Mouse (Mus musculus) heart, embryonic 11.5 days (tissue): ENCODE measurements around the gene Fcor. TPM values are rescaled to one million over a fixed set of nuclear protein-coding genes. Genes with fewer than 3 reads are reported as not detected.

ENCODE experiments used
- ATAC-seq: fragments of 200-750 bp; cut with Nextera tagmentation; replicated peaks from 2 replicates; pipeline ENCODE4 v1.8.0; 2017; ENCODE audit warnings: moderate library complexity; ENCODE audit not compliant: insufficient number of reproducible peaks, low FRiP score, low TSS enrichment
- H3K27ac ChIP-seq: fragments of 300-500 bp; sonication (generic); 2 replicates; pipeline ENCODE4 v1.5.1; 2014; ENCODE audit warnings: mild to moderate bottlenecking, low read depth, low read length
- H3K27me3 ChIP-seq: fragments of 300-500 bp; sonication (generic); 2 replicates; pipeline ENCODE4 v1.6.1; 2014; ENCODE audit warnings: mild to moderate bottlenecking, low read length, mixed read lengths; ENCODE audit not compliant: control insufficient read depth, insufficient read depth
- H3K36me3 ChIP-seq: fragments of 300-500 bp; sonication (generic); 2 replicates; pipeline ENCODE4 v1.6.1; 2014; ENCODE audit warnings: mild to moderate bottlenecking, low read length, moderate library complexity, mixed read lengths; ENCODE audit not compliant: control insufficient read depth, insufficient read depth
- H3K4me1 ChIP-seq: fragments of 300-500 bp; sonication (generic); 2 replicates; pipeline ENCODE4 v1.6.1; 2014; ENCODE audit warnings: low read length; ENCODE audit not compliant: control insufficient read depth, insufficient read depth
- H3K4me2 ChIP-seq: fragments of 300-500 bp; sonication (generic); 2 replicates; pipeline ENCODE4 v1.6.1; 2014; ENCODE audit warnings: mild to moderate bottlenecking, moderate library complexity
- H3K4me3 ChIP-seq: fragments of 300-500 bp; sonication (generic); 2 replicates; pipeline ENCODE4 v1.5.1; 2014; ENCODE audit warnings: low read depth, low read length
- H3K9ac ChIP-seq: fragments of 300-500 bp; sonication (generic); 2 replicates; pipeline ENCODE4 v1.6.1; 2014; ENCODE audit warnings: mild to moderate bottlenecking, low read depth, low read length, moderate library complexity
- H3K9me3 ChIP-seq: fragments of 300-500 bp; sonication (generic); replicated peaks from 2 replicates; pipeline ENCODE4 v1.6.1; 2016; ENCODE audit warnings: low read length; ENCODE audit not compliant: control insufficient read depth
- WGBS: fragments of 180-500 bp; shearing (Covaris S2); extraction: QIAGEN DNeasy Blood & Tissue Kit; methylation state at CpG from one replicate; pipeline ENCODE4 v1.1.7; 2014; ENCODE audit not compliant: insufficient replicate concordance; 5-methylcytosine and 5-hydroxymethylcytosine counted together
- polyA plus RNA-seq: library from polyadenylated mRNA; unstranded; fragments of >200 nt; fragmentation: Nextera tagmentation; extraction: Ambion mirVana; gene quantifications from 2 replicates; pipeline ENCODE4 v1.2.1, GENCODE M21; 2014

Fcor gene
- polyA plus RNA-seq, 1 experiment from 2014 or later: 12.2 TPM

DNA sequence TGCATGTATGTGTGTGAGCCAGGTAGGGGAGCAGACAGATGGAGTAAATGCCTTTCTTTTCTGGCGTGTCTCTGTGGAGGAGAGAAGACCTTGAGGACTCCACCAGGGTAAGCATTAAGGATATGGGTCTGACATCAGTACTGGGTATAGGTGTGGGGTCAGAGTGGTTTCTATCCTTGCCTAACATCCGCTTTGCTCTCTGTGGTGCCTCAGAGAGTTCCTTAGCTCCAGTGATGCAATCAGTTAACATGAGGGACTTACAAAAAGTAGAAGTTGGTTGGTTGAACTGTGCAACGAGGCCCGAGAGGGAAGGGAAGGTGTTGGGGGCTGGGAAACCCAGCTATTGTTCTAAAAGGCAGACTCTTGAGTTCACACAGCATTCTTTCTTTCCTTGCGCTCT lies 7.8 kb downstream of the Fcor start:
- Histone ChIP-seq H3K9me3 (no peaks in the 10 kb centered on the region), H3K27me3 (no peaks in the 10 kb centered on the region), H3K36me3 (no peaks in the 10 kb centered on the region), H3K4me2 (no peak overlapping the region), H3K27ac (no peak overlapping the region), H3K4me3 (no peak overlapping the region), H3K4me1 (no peaks in the 10 kb centered on the region), H3K9ac (no peak overlapping the region)
- no peak for ATAC-seq
- WGBS: 56% methylated on average over 5 of the region's 5 CpGs

- no peak overlapping the region for H3K4me2 ChIP-seq
- H3K4me3 ChIP-seq: no peak overlapping the region
- H3K27me3 ChIP-seq: no peaks in the 10 kb centered on the region
- H3K27ac ChIP-seq: no peak overlapping the region
- 71% methylated on average over 8 of the region's 8 CpGs for WGBS
- H3K9me3 ChIP-seq: no peaks in the 10 kb centered on the region
- no peaks in the 10 kb centered on the region for H3K4me1 ChIP-seq
- H3K36me3 ChIP-seq: no peaks in the 10 kb centered on the region
- no peak for ATAC-seq
- no peak overlapping the region for H3K9ac ChIP-seq
These were observed 11.3 kb downstream of the Fcor start for GRCm38 (mm10) chr8:3660889-3661288.

DNA sequence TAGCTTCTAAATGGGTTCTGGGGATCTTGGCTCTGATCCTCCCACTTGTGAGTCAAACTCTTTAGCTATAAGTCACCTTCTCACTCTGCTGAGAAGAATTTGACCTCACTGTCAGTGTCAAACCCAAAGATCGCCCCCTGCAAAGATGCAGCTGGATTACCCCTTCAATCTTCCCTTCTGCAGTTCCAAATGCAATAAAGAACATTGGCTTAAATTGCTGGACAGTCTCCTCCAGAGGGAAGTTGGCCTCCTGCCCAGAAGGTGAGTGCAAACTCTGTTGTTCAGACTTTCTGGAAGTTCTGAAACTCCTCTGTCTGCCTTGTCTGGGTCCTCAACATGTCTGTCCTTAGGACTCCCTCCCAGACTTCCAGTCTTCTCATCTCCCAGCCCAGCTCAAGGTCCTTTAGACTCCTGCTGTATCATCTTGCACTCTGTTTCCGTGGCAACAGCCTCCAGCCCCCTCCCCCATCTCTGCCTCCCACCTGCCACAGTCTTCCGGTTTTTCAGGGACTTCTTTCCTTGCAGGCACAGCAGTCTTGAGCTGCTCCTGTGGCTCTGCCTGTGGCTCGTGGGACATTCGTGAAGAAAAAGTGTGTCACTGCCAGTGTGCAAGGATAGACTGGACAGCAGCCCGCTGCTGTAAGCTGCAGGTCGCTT lies 15.3 kb downstream of the Fcor start:
- Histone ChIP-seq H3K4me2 (no peak overlapping the region), H3K27ac (no peak overlapping the region), H3K4me3 (no peak overlapping the region), H3K27me3 (no peaks in the 10 kb centered on the region), H3K9me3 (no peaks in the 10 kb centered on the region), H3K4me1 (no peaks in the 10 kb centered on the region), H3K9ac (no peak overlapping the region), H3K36me3 (no peaks in the 10 kb centered on the region)
- 27% methylated on average over 7 of the region's 7 CpGs for WGBS
- ATAC-seq: no peak

- Histone ChIP-seq H3K27ac (no peak within 1 kb of the TSS), H3K9ac (no peak within 1 kb of the TSS), H3K9me3 (no peaks in the 10 kb centered on the region), H3K27me3 (no peaks in the 10 kb centered on the region), H3K4me1 (no peaks in the 10 kb centered on the region), H3K4me3 (no peak within 1 kb of the TSS), H3K4me2 (no peak within 1 kb of the TSS), H3K36me3 (no peaks in the 10 kb centered on the region)
- no peak for ATAC-seq
- WGBS: 68% methylated on average over 3 of the region's 3 CpGs
These were observed 16.6 kb downstream of the Fcor start, which contains the start of gene Retn for GRCm38 (mm10) chr8:3655526-3655925. Gene Retn (plus strand): TSS chr8:3655770.

DNA sequence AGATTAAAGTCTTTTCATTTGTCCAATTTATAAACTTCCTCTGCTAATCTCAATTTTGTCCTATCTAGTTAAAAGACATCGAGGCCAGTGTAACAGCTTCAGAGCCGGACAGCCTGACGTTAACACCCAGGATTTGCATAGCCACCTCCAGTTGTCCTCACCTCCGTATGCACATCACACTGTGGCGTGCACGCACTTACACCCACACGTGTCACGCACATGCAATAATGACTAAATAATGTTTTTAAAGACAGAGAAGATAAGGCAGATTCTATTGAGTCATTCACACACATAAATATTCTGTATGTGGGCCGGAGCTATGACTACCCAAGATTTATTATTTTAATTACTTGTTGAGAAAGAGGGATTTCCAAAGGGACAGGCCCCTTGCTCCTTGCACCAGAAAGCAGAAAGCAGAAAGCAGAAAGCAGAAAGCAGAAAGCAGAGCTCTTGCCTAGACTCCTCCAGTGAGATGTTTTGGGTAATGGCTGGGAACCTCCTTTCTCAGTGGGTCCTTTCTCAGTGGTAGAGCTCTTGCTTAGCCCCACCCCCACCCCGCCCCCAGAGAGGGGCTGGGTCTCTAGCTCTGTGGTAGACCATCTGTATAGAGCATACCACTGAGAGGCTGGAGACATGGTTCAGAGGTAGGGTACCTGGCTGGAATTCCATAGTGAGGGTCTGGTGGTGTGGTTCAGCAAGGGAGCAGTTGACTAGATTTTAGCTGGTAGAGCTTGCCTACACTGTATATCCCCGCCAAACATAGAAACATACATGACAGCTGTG lies 17.2 kb downstream of the Fcor start:
- Histone ChIP-seq H3K4me3 (no peak overlapping the region), H3K36me3 (no peaks in the 10 kb centered on the region), H3K27me3 (no peaks in the 10 kb centered on the region), H3K9ac (no peak overlapping the region), H3K27ac (no peak overlapping the region), H3K9me3 (no peaks in the 10 kb centered on the region), H3K4me2 (no peak overlapping the region), H3K4me1 (no peaks in the 10 kb centered on the region)
- ATAC-seq: no peak
- 66% methylated on average over 11 of the region's 11 CpGs for WGBS

DNA sequence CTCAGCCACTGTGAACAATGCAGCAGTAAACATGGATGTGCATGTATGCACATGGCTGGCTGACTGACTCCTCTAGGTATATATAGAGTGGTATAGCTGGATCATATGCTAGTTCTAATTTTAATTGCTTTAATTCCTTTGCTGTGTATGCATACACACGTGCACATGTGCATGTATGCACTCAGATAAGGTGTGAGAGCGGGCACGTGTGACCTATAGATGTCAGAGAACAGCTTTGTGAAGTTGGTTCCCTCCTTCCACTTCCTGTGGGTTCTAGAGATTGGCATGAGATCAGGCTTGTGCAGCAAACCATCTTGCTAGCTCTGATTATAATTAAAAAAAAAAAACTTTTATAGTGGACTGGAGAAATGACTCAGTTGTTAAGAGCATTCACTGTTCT lies 19.3 kb downstream of the Fcor start:
- Histone ChIP-seq H3K27ac (no peak overlapping the region), H3K9ac (no peak overlapping the region), H3K9me3 (no peaks in the 10 kb centered on the region), H3K4me2 (no peak overlapping the region), H3K4me1 (no peaks in the 10 kb centered on the region), H3K27me3 (no peaks in the 10 kb centered on the region), H3K4me3 (no peak overlapping the region), H3K36me3 (no peaks in the 10 kb centered on the region)
- ATAC-seq: no peak
- WGBS: 61% methylated on average over 3 of the region's 3 CpGs

DNA sequence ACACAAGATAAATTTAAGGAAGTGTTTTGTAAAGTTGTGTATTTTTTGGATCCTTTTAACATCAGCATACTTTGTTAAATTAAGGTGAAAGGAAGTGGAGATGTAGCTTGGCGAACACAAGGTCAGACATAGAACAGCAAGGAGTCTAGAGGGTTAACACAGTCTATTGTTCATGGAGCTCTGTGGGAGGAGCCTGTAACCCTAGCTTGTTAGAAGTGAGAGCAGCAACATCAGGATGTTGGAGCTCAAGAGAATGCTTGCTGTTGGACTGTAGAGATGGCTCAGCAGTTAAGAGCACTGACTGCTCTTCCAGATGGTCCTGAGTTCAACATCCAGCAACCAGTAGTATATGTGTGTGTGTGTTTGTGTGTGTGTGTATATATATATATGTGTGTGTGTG lies 23.2 kb downstream of the Fcor start:
- Histone ChIP-seq H3K27ac (no peak overlapping the region), H3K36me3 (no peaks in the 10 kb centered on the region), H3K9me3 (no peaks in the 10 kb centered on the region), H3K27me3 (no peaks in the 10 kb centered on the region), H3K4me1 (no peaks in the 10 kb centered on the region), H3K9ac (no peak overlapping the region), H3K4me3 (no peak overlapping the region), H3K4me2 (no peak overlapping the region; the same call in 1 of the 2 replicates)
- no peak for ATAC-seq
- 47% methylated on average over 1 of the region's 1 CpGs for WGBS

DNA sequence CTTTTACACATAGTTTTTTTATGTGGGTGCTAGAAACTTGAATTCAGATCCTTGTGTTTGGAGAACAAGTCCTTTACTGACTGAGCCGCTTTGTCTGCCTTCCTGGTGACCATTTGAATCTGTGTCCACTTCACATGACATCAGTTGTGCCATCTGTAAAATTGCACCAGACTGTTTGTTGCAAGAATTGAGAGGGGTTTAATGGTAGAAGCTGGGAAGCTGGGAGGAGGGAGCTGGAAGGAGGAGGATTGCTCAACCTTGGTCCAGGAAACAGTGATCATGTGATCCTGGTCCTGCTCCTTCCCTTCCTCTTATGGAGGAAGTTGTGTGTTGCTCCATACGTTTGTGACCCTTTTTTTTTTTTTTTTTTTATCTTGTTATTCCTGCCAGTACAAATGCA lies 23.9 kb downstream of the Fcor start:
- Histone ChIP-seq H3K4me3 (no peak overlapping the region), H3K9me3 (no peaks in the 10 kb centered on the region), H3K27me3 (no peaks in the 10 kb centered on the region), H3K4me1 (no peaks in the 10 kb centered on the region), H3K4me2 (no peak overlapping the region; the same call in 1 of the 2 replicates), H3K36me3 (no peaks in the 10 kb centered on the region), H3K9ac (no peak overlapping the region), H3K27ac (no peak overlapping the region)
- no peak for ATAC-seq
- 55% methylated on average over 2 of the region's 2 CpGs for WGBS

DNA sequence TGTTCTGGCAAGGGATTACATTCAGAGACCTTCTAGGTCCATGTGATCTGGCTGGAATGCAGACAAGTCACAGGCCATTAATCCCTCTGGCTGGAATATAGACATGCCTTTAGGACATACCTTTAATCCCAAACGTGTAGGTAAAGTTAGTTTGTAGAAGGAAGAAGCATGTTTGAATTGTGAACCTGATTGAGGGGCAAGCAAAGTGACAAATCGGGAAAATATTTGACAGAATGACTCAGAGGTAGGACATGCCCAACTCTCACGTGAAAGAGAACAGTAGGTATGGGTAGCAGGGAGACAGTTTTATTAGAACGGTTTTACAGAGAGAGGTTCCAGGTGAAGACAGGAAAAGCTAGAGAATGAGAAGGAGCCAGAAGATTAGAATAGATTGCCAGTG lies 24.6 kb downstream of the Fcor start:
- Histone ChIP-seq H3K9me3 (no peaks in the 10 kb centered on the region), H3K4me1 (no peaks in the 10 kb centered on the region), H3K27me3 (no peaks in the 10 kb centered on the region), H3K9ac (no peak overlapping the region), H3K4me2 (no peak overlapping the region), H3K4me3 (no peak overlapping the region), H3K27ac (no peak overlapping the region), H3K36me3 (no peaks in the 10 kb centered on the region)
- 72% methylated on average over 4 of the region's 4 CpGs for WGBS
- no peak for ATAC-seq
